Mouse (Mus musculus): ENCODE measurements around the gene Gps2.
"Not testable (repeated sequence)": the region's sequence is repeated elsewhere in the genome, so short reads cannot be mapped to it uniquely, and the experiment has no call there.

Gene Gps2

GRCm38 (mm10) chr11:69936156-69936555, 22.5 kb downstream of the Gps2 start:
- no peak for ATAC-seq (ENCODE audit: low TSS enrichment)

- no peak for ATAC-seq (ENCODE audit: low TSS enrichment)
Observed at GRCm38 (mm10) chr11:69936714-69937347, 23.1 kb downstream of the Gps2 start.

- ATAC-seq (ENCODE audit: low TSS enrichment), result no peak
Observed at GRCm38 (mm10) chr11:69937385-69937784, 23.7 kb downstream of the Gps2 start.

GRCm38 (mm10) chr11:69937834-69938233, 24.1 kb downstream of the Gps2 start:
- ATAC-seq (ENCODE audit: low TSS enrichment), result no peak

- ATAC-seq (ENCODE audit: low TSS enrichment), result no peak
Observed at GRCm38 (mm10) chr11:69938401-69938979, 24.8 kb downstream of the Gps2 start.

- ATAC-seq (ENCODE audit: low TSS enrichment), result no peak
Observed at GRCm38 (mm10) chr11:69939181-69939580, 25.5 kb downstream of the Gps2 start.

GRCm38 (mm10) chr11:69939731-69940130, 26.0 kb downstream of the Gps2 start:
- no peak for ATAC-seq (ENCODE audit: low TSS enrichment)

- ATAC-seq (ENCODE audit: low TSS enrichment), result no peak
Observed at GRCm38 (mm10) chr11:69940962-69941361, 27.3 kb downstream of the Gps2 start.

- no peak for ATAC-seq (ENCODE audit: low TSS enrichment)
Observed at GRCm38 (mm10) chr11:69945216-69945615, 31.5 kb downstream of the Gps2 start.

- ATAC-seq (ENCODE audit: low TSS enrichment), result no peak
Observed at GRCm38 (mm10) chr11:69945997-69946891, 32.6 kb downstream of the Gps2 start.

- ATAC-seq (ENCODE audit: low TSS enrichment), result no peak
Observed at GRCm38 (mm10) chr11:69947337-69948065, 33.8 kb downstream of the Gps2 start.

- ATAC-seq (ENCODE audit: low TSS enrichment), result no peak
Observed at GRCm38 (mm10) chr11:69948066-69948762, 34.5 kb downstream of the Gps2 start, which contains the start of gene Slc2a4. Gene Slc2a4, minus strand, starts transcription at chr11:69948188.

- peak; percentile 52; the same call in 1 of the 2 replicates for ATAC-seq (ENCODE audit: low TSS enrichment)
Observed at GRCm38 (mm10) chr11:69948763-69949150, 35.1 kb downstream of the Gps2 start.

- peak; percentile 55; the same call in 1 of the 2 replicates for ATAC-seq (ENCODE audit: low TSS enrichment)
Observed at GRCm38 (mm10) chr11:69950807-69951459, 37.2 kb downstream of the Gps2 start.

GRCm38 (mm10) chr11:69952274-69952673, 38.6 kb downstream of the Gps2 start:
- no peak for ATAC-seq (ENCODE audit: low TSS enrichment)

GRCm38 (mm10) chr11:69953267-69953915, 39.7 kb downstream of the Gps2 start:
- ATAC-seq (ENCODE audit: low TSS enrichment), result no peak

GRCm38 (mm10) chr11:69955618-69956017, 41.9 kb downstream of the Gps2 start:
- not testable (repeated sequence) for ATAC-seq (ENCODE audit: low TSS enrichment)

- no peak for ATAC-seq (ENCODE audit: low TSS enrichment)
Observed at GRCm38 (mm10) chr11:69956218-69956617, 42.5 kb downstream of the Gps2 start.

GRCm38 (mm10) chr11:69960616-69961015, 46.9 kb downstream of the Gps2 start:
- no peak for ATAC-seq (ENCODE audit: low TSS enrichment)

- no peak for ATAC-seq (ENCODE audit: low TSS enrichment)
Observed at GRCm38 (mm10) chr11:69961841-69962240, 48.2 kb downstream of the Gps2 start.
